Mouse (Mus musculus): ENCODE results near the gene Sema4d. TPM values are rescaled to one million over a fixed set of nuclear protein-coding genes. Genes with fewer than 3 reads are reported as not detected.

The Sema4d gene
- polyA plus RNA-seq, 1 experiment from 2014 or later = 17.4 TPM

GRCm38 (mm10) chr13:51748009-51748552, 45.5 kb downstream of the Sema4d start:
- Histone ChIP-seq H3K36me3 (ENCODE audit: control insufficient read depth, insufficient read depth, low read length) (no peaks in the 10 kb centered on the region), H3K9me3 (ENCODE audit: control insufficient read depth, low read length) (no peaks in the 10 kb centered on the region), H3K4me1 (ENCODE audit: control insufficient read depth in 2 of 2, insufficient read depth in 2 of 2, low read length in 2 of 2) (peaks cover 37 to 57% of the 10 kb centered on the region in 2 experiments), H3K27ac (replicated peaks in 1 of 2; ENCODE audit: control insufficient read depth in 1 of 2, insufficient read depth in 1 of 2, low read depth in 2 of 2, low read length in 2 of 2) (peak overlapping the region in 1 of 2 experiments; percentile 24; a peak in 1 of 4 replicates), H3K4me2 (ENCODE audit: low read length) (no peak overlapping the region), H3K4me3 (ENCODE audit: control insufficient read depth in 1 of 2, insufficient read depth in 1 of 2, low read depth in 1 of 2, low read length in 2 of 2) (no peak overlapping the region), H3K9ac (ENCODE audit: low read length) (no peak overlapping the region), H3K27me3 (ENCODE audit: control insufficient read depth, insufficient read depth, low read length) (no peaks in the 10 kb centered on the region)
- ATAC-seq (ENCODE audit: insufficient number of reproducible peaks, insufficient read depth, low FRiP score, low read depth) = peak; percentile 46; the same call in 1 of the 2 replicates
- WGBS = 48% methylated on average over 12 of the region's 12 CpGs

GRCm38 (mm10) chr13:51747069-51747468, 46.5 kb downstream of the Sema4d start:
- H3K4me3 ChIP-seq (ENCODE audit: control insufficient read depth in 1 of 2, insufficient read depth in 1 of 2, low read depth in 1 of 2, low read length in 2 of 2) = no peak overlapping the region
- 92% methylated on average over 7 of the region's 7 CpGs for WGBS
- H3K9me3 ChIP-seq (ENCODE audit: control insufficient read depth, low read length) = no peaks in the 10 kb centered on the region
- no peak for ATAC-seq (ENCODE audit: insufficient number of reproducible peaks, insufficient read depth, low FRiP score, low read depth)
- H3K36me3 ChIP-seq (ENCODE audit: control insufficient read depth, insufficient read depth, low read length) = no peaks in the 10 kb centered on the region
- H3K4me2 ChIP-seq (ENCODE audit: low read length) = no peak overlapping the region
- no peak overlapping the region for H3K9ac ChIP-seq (ENCODE audit: low read length)
- peaks cover 29 to 48% of the 10 kb centered on the region in 2 experiments for H3K4me1 ChIP-seq (ENCODE audit: control insufficient read depth in 2 of 2, insufficient read depth in 2 of 2, low read length in 2 of 2)
- no peaks in the 10 kb centered on the region for H3K27me3 ChIP-seq (ENCODE audit: control insufficient read depth, insufficient read depth, low read length)
- H3K27ac ChIP-seq (replicated peaks in 1 of 2; ENCODE audit: control insufficient read depth in 1 of 2, insufficient read depth in 1 of 2, low read depth in 2 of 2, low read length in 2 of 2) = no peak overlapping the region

- Histone ChIP-seq H3K4me2 (ENCODE audit: low read length) (no peak overlapping the region), H3K27ac (replicated peaks in 1 of 2; ENCODE audit: control insufficient read depth in 1 of 2, insufficient read depth in 1 of 2, low read depth in 2 of 2, low read length in 2 of 2) (no peak overlapping the region), H3K27me3 (ENCODE audit: control insufficient read depth, insufficient read depth, low read length) (no peaks in the 10 kb centered on the region), H3K36me3 (ENCODE audit: control insufficient read depth, insufficient read depth, low read length) (no peaks in the 10 kb centered on the region), H3K4me3 (ENCODE audit: control insufficient read depth in 1 of 2, insufficient read depth in 1 of 2, low read depth in 1 of 2, low read length in 2 of 2) (no peak overlapping the region), H3K9me3 (ENCODE audit: control insufficient read depth, low read length) (no peaks in the 10 kb centered on the region), H3K4me1 (ENCODE audit: control insufficient read depth in 2 of 2, insufficient read depth in 2 of 2, low read length in 2 of 2) (peaks cover 26 to 39% of the 10 kb centered on the region in 2 experiments), H3K9ac (ENCODE audit: low read length) (no peak overlapping the region)
- WGBS = 22% methylated on average over 5 of the region's 5 CpGs
- ATAC-seq (ENCODE audit: insufficient number of reproducible peaks, insufficient read depth, low FRiP score, low read depth) = no peak
Observed at GRCm38 (mm10) chr13:51745862-51746261, 47.7 kb downstream of the Sema4d start.

- WGBS = 84% methylated on average over 3 of the region's 3 CpGs
Observed at GRCm38 (mm10) chr13:51743855-51744254, 49.7 kb downstream of the Sema4d start.

GRCm38 (mm10) chr13:51742551-51743052, 50.9 kb downstream of the Sema4d start:
- Histone ChIP-seq H3K27ac (replicated peaks in 1 of 2; ENCODE audit: control insufficient read depth in 1 of 2, insufficient read depth in 1 of 2, low read depth in 2 of 2, low read length in 2 of 2) (no peak overlapping the region), H3K4me1 (ENCODE audit: control insufficient read depth in 2 of 2, insufficient read depth in 2 of 2, low read length in 2 of 2) (peaks cover 13 to 14% of the 10 kb centered on the region in 2 experiments), H3K9ac (ENCODE audit: low read length) (no peak overlapping the region), H3K4me2 (ENCODE audit: low read length) (no peak overlapping the region), H3K27me3 (ENCODE audit: control insufficient read depth, insufficient read depth, low read length) (no peaks in the 10 kb centered on the region), H3K9me3 (ENCODE audit: control insufficient read depth, low read length) (no peaks in the 10 kb centered on the region), H3K4me3 (ENCODE audit: control insufficient read depth in 1 of 2, insufficient read depth in 1 of 2, low read depth in 1 of 2, low read length in 2 of 2) (no peak overlapping the region), H3K36me3 (ENCODE audit: control insufficient read depth, insufficient read depth, low read length) (no peaks in the 10 kb centered on the region)
- ATAC-seq (ENCODE audit: insufficient number of reproducible peaks, insufficient read depth, low FRiP score, low read depth) = no peak
- 73% methylated on average over 10 of the region's 10 CpGs for WGBS

More at GRCm38 (mm10) chr13:51743855-51744254, 49.7 kb downstream of the Sema4d start:
- no peaks in the 10 kb centered on the region for H3K36me3 ChIP-seq (ENCODE audit: control insufficient read depth, insufficient read depth, low read length)
- ATAC-seq (ENCODE audit: insufficient number of reproducible peaks, insufficient read depth, low FRiP score, low read depth) = no peak
- no peak overlapping the region for H3K4me3 ChIP-seq (ENCODE audit: control insufficient read depth in 1 of 2, insufficient read depth in 1 of 2, low read depth in 1 of 2, low read length in 2 of 2)
- H3K9me3 ChIP-seq (ENCODE audit: control insufficient read depth, low read length) = no peaks in the 10 kb centered on the region
- no peak overlapping the region for H3K4me2 ChIP-seq (ENCODE audit: low read length)
- H3K9ac ChIP-seq (ENCODE audit: low read length) = no peak overlapping the region
- no peak overlapping the region for H3K27ac ChIP-seq (replicated peaks in 1 of 2; ENCODE audit: control insufficient read depth in 1 of 2, insufficient read depth in 1 of 2, low read depth in 2 of 2, low read length in 2 of 2)
- peaks cover 19 to 21% of the 10 kb centered on the region in 2 experiments for H3K4me1 ChIP-seq (ENCODE audit: control insufficient read depth in 2 of 2, insufficient read depth in 2 of 2, low read length in 2 of 2)
- no peaks in the 10 kb centered on the region for H3K27me3 ChIP-seq (ENCODE audit: control insufficient read depth, insufficient read depth, low read length)

- Histone ChIP-seq H3K9me3 (ENCODE audit: control insufficient read depth, low read length) (no peaks in the 10 kb centered on the region), H3K27me3 (ENCODE audit: control insufficient read depth, insufficient read depth, low read length) (no peaks in the 10 kb centered on the region), H3K9ac (ENCODE audit: low read length) (no peak overlapping the region), H3K4me1 (ENCODE audit: control insufficient read depth in 2 of 2, insufficient read depth in 2 of 2, low read length in 2 of 2) (peaks cover 13 to 21% of the 10 kb centered on the region in 2 experiments), H3K4me3 (ENCODE audit: control insufficient read depth in 1 of 2, insufficient read depth in 1 of 2, low read depth in 1 of 2, low read length in 2 of 2) (no peak overlapping the region), H3K27ac (replicated peaks in 1 of 2; ENCODE audit: control insufficient read depth in 1 of 2, insufficient read depth in 1 of 2, low read depth in 2 of 2, low read length in 2 of 2) (no peak overlapping the region), H3K4me2 (ENCODE audit: low read length) (no peak overlapping the region), H3K36me3 (ENCODE audit: control insufficient read depth, insufficient read depth, low read length) (no peaks in the 10 kb centered on the region)
- 89% methylated on average over 5 of the region's 5 CpGs for WGBS
- ATAC-seq (ENCODE audit: insufficient number of reproducible peaks, insufficient read depth, low FRiP score, low read depth) = no peak
Observed at GRCm38 (mm10) chr13:51740776-51741175, 52.8 kb downstream of the Sema4d start.

GRCm38 (mm10) chr13:51739713-51740112, 53.8 kb downstream of the Sema4d start:
- no peak overlapping the region for H3K4me3 ChIP-seq (ENCODE audit: control insufficient read depth in 1 of 2, insufficient read depth in 1 of 2, low read depth in 1 of 2, low read length in 2 of 2)
- H3K4me2 ChIP-seq (ENCODE audit: low read length) = no peak overlapping the region
- no peaks in the 10 kb centered on the region for H3K36me3 ChIP-seq (ENCODE audit: control insufficient read depth, insufficient read depth, low read length)
- no peak overlapping the region for H3K9ac ChIP-seq (ENCODE audit: low read length)
- no peak overlapping the region for H3K27ac ChIP-seq (replicated peaks in 1 of 2; ENCODE audit: control insufficient read depth in 1 of 2, insufficient read depth in 1 of 2, low read depth in 2 of 2, low read length in 2 of 2)
- H3K4me1 ChIP-seq (ENCODE audit: control insufficient read depth in 2 of 2, insufficient read depth in 2 of 2, low read length in 2 of 2) = peaks cover 13 to 21% of the 10 kb centered on the region in 2 experiments
- no peak for ATAC-seq (ENCODE audit: insufficient number of reproducible peaks, insufficient read depth, low FRiP score, low read depth)
- no peaks in the 10 kb centered on the region for H3K9me3 ChIP-seq (ENCODE audit: control insufficient read depth, low read length)
- WGBS = 80% methylated on average over 1 of the region's 1 CpGs
- H3K27me3 ChIP-seq (ENCODE audit: control insufficient read depth, insufficient read depth, low read length) = no peaks in the 10 kb centered on the region
